Mouse (Mus musculus) gastrocnemius, postnatal 10 days (tissue): Measurements from ENCODE around the gene Krtap9-1. TPM values are rescaled to one million over a fixed set of nuclear protein-coding genes. Genes with fewer than 3 reads are reported as not detected.
"Not testable (repeated sequence)": the region's sequence is repeated elsewhere in the genome, so short reads cannot be mapped to it uniquely, and the experiment has no call there.

Experiments
- DNase-seq: peaks from one replicate; pipeline ENCODE4 v3.0.0; 2021; ENCODE audit warnings: mixed read lengths
- long read RNA-seq, 2 experiments: library from polyadenylated mRNA; stranded (forward); transcript quantifications; one replicate each; pipeline ENCODE4 v2.0.0; 2021
- total RNA-seq, 2 experiments: library from RNA; stranded (reverse); gene quantifications; 2 replicates each; pipeline ENCODE4 v1.2.3; 2021

Gene Krtap9-1
- not detected for total RNA-seq
- long read RNA-seq, experiment 1: 0 reads
- long read RNA-seq, experiment 2: 0 reads

- not testable (repeated sequence) for DNase-seq
Observed at GRCm38 (mm10) chr11:99873089-99873488, at the start of gene Krtap9-1. Krtap9-1 (plus strand) TSS chr11:99873389.

DNA sequence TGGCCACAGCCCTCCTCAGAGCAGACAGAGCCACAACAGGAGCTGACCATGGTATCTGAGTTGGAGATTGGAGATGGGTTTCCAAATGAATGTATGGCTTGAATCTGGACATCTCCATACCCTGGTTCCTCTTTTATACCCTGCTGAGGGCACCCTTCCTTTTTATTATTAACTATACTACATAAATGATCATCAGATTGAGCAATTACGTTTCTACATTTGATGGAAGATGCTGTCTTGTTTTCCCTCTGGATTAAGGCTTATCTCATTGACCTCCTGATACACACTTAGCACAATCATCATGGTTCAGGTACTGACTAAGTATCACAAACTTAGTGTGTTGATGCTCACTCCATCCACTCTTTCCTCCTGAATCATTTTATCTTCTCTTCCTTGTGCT lies 35.2 kb upstream of the Krtap9-1 start, which contains the start of gene 2300003K06Rik:
Gene 2300003K06Rik, minus strand, starts transcription at position 101 of the 400 bp plus-strand sequence.
- no peak for DNase-seq

DNA sequence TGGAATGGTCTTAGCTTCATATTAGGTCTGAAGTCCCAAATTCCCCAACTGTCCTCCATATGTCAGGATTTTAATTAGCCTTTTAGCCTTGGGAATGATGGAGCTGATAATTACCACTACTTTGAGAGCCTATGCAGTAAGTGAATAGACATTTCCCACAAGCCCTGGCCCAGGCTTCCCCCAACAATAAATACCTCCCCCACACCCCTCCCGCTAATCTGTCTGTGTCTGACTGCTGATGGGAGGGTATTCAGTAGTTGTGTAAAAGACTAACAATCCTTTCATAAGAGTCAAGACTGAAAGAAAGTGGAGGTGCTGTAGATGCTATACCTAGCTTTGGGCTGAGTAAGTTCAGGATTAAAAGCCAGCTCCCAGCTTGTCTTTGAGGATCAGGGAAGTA lies 31.0 kb upstream of the Krtap9-1 start:
- DNase-seq: no peak

- no peak for DNase-seq
Observed at GRCm38 (mm10) chr11:99846746-99847145, 26.4 kb upstream of the Krtap9-1 start.

- DNase-seq: no peak
Observed at GRCm38 (mm10) chr11:99851508-99851907, 21.7 kb upstream of the Krtap9-1 start, which contains the start of gene Krtap4-16. Krtap4-16 (minus strand) TSS chr11:99851608.

DNA sequence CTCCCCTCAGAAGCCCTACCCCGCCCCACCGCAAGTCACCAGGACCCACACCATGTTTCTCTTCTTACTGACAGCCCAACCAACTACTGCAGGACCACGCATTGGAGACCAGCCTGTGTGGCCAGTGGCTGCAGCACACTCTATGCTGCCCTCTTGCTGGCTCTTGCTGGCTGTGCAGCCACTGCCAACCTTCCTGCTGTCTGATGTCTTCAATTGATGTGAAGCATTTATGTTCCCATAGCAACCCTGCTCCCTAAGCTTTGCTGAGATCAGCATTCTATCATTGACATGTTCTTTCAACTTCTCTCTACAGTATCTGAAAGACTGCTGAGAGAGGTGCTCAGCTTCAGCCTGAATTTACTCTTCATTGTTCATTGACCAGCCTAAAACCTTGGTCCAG lies 19.1 kb upstream of the Krtap9-1 start:
- no peak for DNase-seq

DNA sequence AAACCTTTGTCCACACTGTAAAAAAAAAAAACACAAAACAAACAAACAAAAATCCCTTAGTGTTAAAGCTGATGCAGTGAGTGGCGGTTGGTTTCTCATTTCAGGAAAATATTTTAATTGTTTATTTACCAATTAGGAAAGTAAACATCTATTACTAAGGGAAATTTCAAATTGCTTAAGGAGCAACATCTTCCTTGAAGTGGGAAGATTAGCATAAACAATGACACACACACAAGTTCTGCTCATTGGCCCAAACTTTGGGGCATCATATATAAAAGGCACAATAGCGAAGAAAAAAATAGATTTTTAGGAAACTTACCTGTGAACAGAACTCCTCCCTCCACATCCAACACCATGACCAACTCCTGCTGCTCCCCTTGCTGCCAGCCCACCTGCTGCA lies 15.6 kb upstream of the Krtap9-1 start, which contains the start of gene Gm11568:
Gene Gm11568, plus strand, starts transcription at position 301 of the 400 bp plus-strand sequence.
- no peak for DNase-seq

- no peak for DNase-seq
Observed at GRCm38 (mm10) chr11:99858761-99859160, 14.4 kb upstream of the Krtap9-1 start.

DNA sequence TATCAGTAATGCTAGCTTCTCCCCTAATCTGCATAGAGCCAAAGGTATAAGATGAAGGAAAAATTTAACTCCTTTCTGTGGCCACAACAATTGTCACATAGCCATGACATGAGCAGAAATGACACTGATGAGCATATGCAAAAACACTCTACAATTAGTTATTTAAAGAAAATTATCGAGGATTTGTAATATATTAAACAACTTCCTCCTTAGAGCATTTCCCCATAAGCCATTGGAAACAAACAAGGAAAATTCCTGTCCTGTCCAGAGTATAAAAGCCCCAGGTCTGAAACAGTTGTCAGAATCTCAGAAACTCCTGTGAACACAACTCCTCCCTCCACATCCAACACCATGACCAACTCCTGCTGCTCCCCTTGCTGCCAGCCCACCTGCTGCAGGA lies 9.0 kb upstream of the Krtap9-1 start, which contains the start of gene Gm11559:
Gene Gm11559, plus strand, starts transcription at position 301 of the 400 bp plus-strand sequence.
- DNase-seq: not testable (repeated sequence)

GRCm38 (mm10) chr11:99878887-99879286 lies 5.7 kb downstream of the Krtap9-1 start, which contains the start of gene Gm11567:
Gm11567 (plus strand) TSS chr11:99879187.
- DNase-seq: not testable (repeated sequence)

- no peak for DNase-seq
Observed at GRCm38 (mm10) chr11:99907620-99908019, 34.4 kb downstream of the Krtap9-1 start, which contains the start of gene Krtap31-1. Krtap31-1 (plus strand) TSS chr11:99907920.

- DNase-seq: no peak
Observed at GRCm38 (mm10) chr11:99914451-99914850, 41.3 kb downstream of the Krtap9-1 start, which contains the start of gene Gm11565. Gm11565 (plus strand) TSS chr11:99914751.

Other genes starting within 250 kb of the Krtap9-1 start
- not detected for gene Krtap4-1, start 245.2 kb upstream of the Krtap9-1 start, total RNA-seq
- not detected for gene Krtap4-2, start 238.3 kb upstream of the Krtap9-1 start, total RNA-seq
- gene Krtap4-7, start 229.3 kb upstream of the Krtap9-1 start, total RNA-seq: not detected
- not detected for gene Gm11555, start 223.2 kb upstream of the Krtap9-1 start, total RNA-seq
- gene Gm11563, start 214.4 kb upstream of the Krtap9-1 start, total RNA-seq: not detected
- gene Krtap4-6, start 207.4 kb upstream of the Krtap9-1 start, total RNA-seq: not detected
- gene Gm14190, start 182.6 kb upstream of the Krtap9-1 start, total RNA-seq: not detected
- gene Gm14180, start 139.1 kb upstream of the Krtap9-1 start, total RNA-seq: not detected
- not detected for gene Gm11595, start 100.5 kb upstream of the Krtap9-1 start, total RNA-seq
- not detected for gene Krtap4-8, start 92.7 kb upstream of the Krtap9-1 start, total RNA-seq
- gene Krtap4-9, start 88.2 kb upstream of the Krtap9-1 start, total RNA-seq: under 1 TPM in 1 of 2 experiments, not detected in 1; 0.23 TPM
- not detected for gene Gm11596, start 79.9 kb upstream of the Krtap9-1 start, total RNA-seq
- not detected for gene Gm11569, start 74.5 kb upstream of the Krtap9-1 start, total RNA-seq
- not detected for gene Gm11554, start 68.9 kb upstream of the Krtap9-1 start, total RNA-seq
- gene Krtap4-13, start 63.5 kb upstream of the Krtap9-1 start, total RNA-seq: not detected
- gene Gm11564, start 57.7 kb upstream of the Krtap9-1 start, total RNA-seq: not detected
- gene 2300003K06Rik, start 35.3 kb upstream of the Krtap9-1 start, total RNA-seq: not detected
- not detected for gene Krtap4-16, start 21.8 kb upstream of the Krtap9-1 start, total RNA-seq
- gene Gm11568, start 15.5 kb upstream of the Krtap9-1 start, total RNA-seq: not detected
- gene Gm11559, start 8.9 kb upstream of the Krtap9-1 start, total RNA-seq: not detected
- gene Gm11567, start 5.8 kb downstream of the Krtap9-1 start, total RNA-seq: not detected
- gene Krtap31-1, start 34.5 kb downstream of the Krtap9-1 start, total RNA-seq: not detected
- gene Gm11565, start 41.4 kb downstream of the Krtap9-1 start, total RNA-seq: not detected
- gene Krtap31-2, start 62.9 kb downstream of the Krtap9-1 start, total RNA-seq: not detected
- not detected for gene Krtap9-5, start 75.1 kb downstream of the Krtap9-1 start, total RNA-seq
- not detected for gene Krtap29-1, start 105.7 kb downstream of the Krtap9-1 start, total RNA-seq
- not detected for gene Krtap16-1, start 113.2 kb downstream of the Krtap9-1 start, total RNA-seq
- gene Krtap17-1, start 120.6 kb downstream of the Krtap9-1 start, total RNA-seq: not detected
- gene Krt33a, start 142.8 kb downstream of the Krtap9-1 start, total RNA-seq: not detected
- under 1 TPM; 0.38 to 0.45 TPM for gene Krt33b, start 156.5 kb downstream of the Krtap9-1 start, total RNA-seq
- not detected for gene Krt34, start 168.2 kb downstream of the Krtap9-1 start, total RNA-seq
- not detected for gene Krt31, start 177.2 kb downstream of the Krtap9-1 start, total RNA-seq
- not detected for gene Krt32, start 214.8 kb downstream of the Krtap9-1 start, total RNA-seq
- gene Krt35, start 222.9 kb downstream of the Krtap9-1 start, total RNA-seq: not detected
- gene Krt36, start 232.2 kb downstream of the Krtap9-1 start, total RNA-seq: not detected
- gene Krt13, start 248.2 kb downstream of the Krtap9-1 start, total RNA-seq: not detected